Mouse (Mus musculus) stomach, embryonic 14.5 days (tissue): ENCODE data around the gene Herc6. TPM values are rescaled to one million over a fixed set of nuclear protein-coding genes. Genes with fewer than 3 reads are reported as not detected.

Experiments used
- ATAC-seq: fragments of 200-750 bp; cut with Nextera tagmentation; 2 replicates; pipeline ENCODE4 v1.8.0; 2017; ENCODE audit warnings: low read depth, moderate TSS enrichment; ENCODE audit not compliant: insufficient number of reproducible peaks, insufficient read depth, low FRiP score
- H3K27ac ChIP-seq: fragments of 300-500 bp; sonication (generic); 2 replicates; pipeline ENCODE4 v1.5.1; 2014; ENCODE audit warnings: mild to moderate bottlenecking, low read length, moderate library complexity, mixed read lengths
- H3K27me3 ChIP-seq: fragments of 300-500 bp; sonication (generic); 2 replicates; pipeline ENCODE4 v1.6.1; 2014; ENCODE audit warnings: low read length, control low read depth, mixed read lengths; ENCODE audit not compliant: control insufficient read depth, insufficient read depth
- H3K36me3 ChIP-seq: fragments of 300-500 bp; sonication (generic); 2 replicates; pipeline ENCODE4 v1.6.1; 2014; ENCODE audit warnings: mild to moderate bottlenecking, control low read depth, low read length, moderate library complexity, mixed read lengths; ENCODE audit not compliant: control insufficient read depth, insufficient read depth
- H3K4me1 ChIP-seq: fragments of 300-500 bp; sonication (generic); 2 replicates; pipeline ENCODE4 v1.6.1; 2014; ENCODE audit warnings: low read length, control low read depth, mixed read lengths; ENCODE audit not compliant: control insufficient read depth, insufficient read depth
- H3K4me2 ChIP-seq: fragments of 300-500 bp; sonication (generic); replicated peaks from 2 replicates; pipeline ENCODE4 v1.6.1; 2014; ENCODE audit warnings: low read depth, low read length, control low read depth
- H3K4me3 ChIP-seq: fragments of 300-500 bp; sonication (generic); 2 replicates; pipeline ENCODE4 v1.5.1; 2014; ENCODE audit warnings: low read depth, low read length, control low read depth
- H3K9ac ChIP-seq: fragments of 300-500 bp; sonication (generic); replicated peaks from 2 replicates; pipeline ENCODE4 v1.6.1; 2014; ENCODE audit warnings: low read depth, mild to moderate bottlenecking, control low read depth, low read length, moderate library complexity, mixed read lengths
- H3K9me3 ChIP-seq: fragments of 300-500 bp; sonication (generic); 2 replicates; pipeline ENCODE4 v1.6.1; 2016; ENCODE audit warnings: low read depth, low read length, control low read depth; ENCODE audit not compliant: control insufficient read depth
- WGBS: fragments of 180-500 bp; shearing (Covaris S2); extraction: QIAGEN DNeasy Blood & Tissue Kit; methylation state at CpG from one replicate; pipeline ENCODE4 v1.1.7; 2014; 5-methylcytosine and 5-hydroxymethylcytosine counted together
- polyA plus RNA-seq: library from polyadenylated mRNA; unstranded; fragments of >200 nt; fragmentation: Nextera tagmentation; extraction: Ambion mirVana; gene quantifications from 2 replicates; pipeline ENCODE4 v1.2.1, GENCODE M21; 2014

Herc6 gene
- polyA plus RNA-seq, 1 experiment from 2014 or later = 3.2 TPM

DNA sequence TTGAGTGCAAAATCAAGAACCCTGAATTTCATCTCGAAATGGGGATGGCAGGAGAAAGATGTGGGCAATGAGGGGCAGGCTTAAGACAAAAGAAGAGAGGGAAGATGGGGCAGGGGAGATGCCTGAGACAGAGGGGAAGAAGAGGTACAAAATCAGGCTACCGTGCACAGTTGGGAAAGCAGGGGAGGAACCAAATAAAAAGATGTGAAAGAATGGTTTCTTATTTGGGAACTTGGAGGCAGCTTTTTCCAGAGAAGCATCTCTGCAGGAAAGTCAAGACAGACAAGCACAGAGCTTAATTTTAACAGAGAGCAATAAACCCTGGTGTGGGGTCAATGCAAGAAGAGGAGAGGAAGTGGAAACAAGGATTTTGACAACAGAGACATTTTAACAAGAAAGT lies 27.2 kb downstream of the Herc6 start:
- Histone ChIP-seq H3K9ac (no peak overlapping the region), H3K4me2 (no peak overlapping the region), H3K4me1 (no peaks in the 10 kb centered on the region), H3K9me3 (no peaks in the 10 kb centered on the region), H3K4me3 (no peak overlapping the region), H3K27ac (no peak overlapping the region), H3K36me3 (no peaks in the 10 kb centered on the region), H3K27me3 (no peaks in the 10 kb centered on the region)
- no peak for ATAC-seq
- WGBS = 81% methylated on average over 2 of the region's 2 CpGs

DNA sequence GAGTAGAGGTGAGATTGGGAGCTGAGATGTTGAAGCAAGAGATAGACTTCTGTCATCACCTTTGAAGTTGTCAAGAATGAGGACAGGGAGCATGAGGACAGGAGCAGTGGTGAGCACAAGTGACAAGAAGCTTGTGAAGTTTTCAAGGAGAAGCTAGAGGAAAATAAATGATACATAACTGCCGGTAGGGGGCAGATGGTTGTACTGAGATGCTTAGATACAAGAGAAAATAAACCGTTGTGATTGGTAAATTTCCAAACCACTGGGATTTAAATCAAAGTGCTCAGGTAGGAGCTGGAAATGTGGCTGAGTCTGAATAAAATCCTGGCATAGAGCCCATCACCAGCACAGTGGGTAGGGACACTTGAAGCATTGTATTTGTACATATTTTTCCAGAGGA lies 28.8 kb downstream of the Herc6 start:
- ATAC-seq = no peak
- no peaks in the 10 kb centered on the region for H3K27me3 ChIP-seq
- no peak overlapping the region for H3K9ac ChIP-seq
- H3K4me1 ChIP-seq = no peaks in the 10 kb centered on the region
- H3K27ac ChIP-seq = no peak overlapping the region
- H3K36me3 ChIP-seq = no peaks in the 10 kb centered on the region
- H3K4me2 ChIP-seq = no peak overlapping the region
- no peak overlapping the region for H3K4me3 ChIP-seq
- WGBS = 49% methylated on average over 2 of the region's 2 CpGs
- no peaks in the 10 kb centered on the region for H3K9me3 ChIP-seq

DNA sequence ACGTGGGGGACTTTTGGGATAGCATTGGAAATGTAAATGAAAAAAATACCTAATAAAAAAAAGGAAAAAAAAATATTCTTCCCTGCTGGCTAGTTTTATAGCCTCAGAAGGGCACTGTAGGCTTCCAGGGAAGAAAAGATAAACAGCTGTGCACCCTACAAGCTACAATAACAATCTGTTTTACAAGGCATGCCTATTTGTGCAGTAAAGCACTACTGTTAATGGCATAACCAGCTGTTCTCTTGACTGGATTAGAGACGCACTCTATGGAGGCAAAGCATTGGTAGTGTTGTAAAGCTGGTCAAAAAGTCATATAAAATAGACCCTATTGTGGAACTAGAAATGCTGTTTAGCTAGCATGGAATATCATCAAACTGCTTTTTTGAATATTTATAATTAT lies 35.0 kb downstream of the Herc6 start:
- Histone ChIP-seq H3K4me2 (no peak overlapping the region), H3K9me3 (no peaks in the 10 kb centered on the region), H3K27me3 (no peaks in the 10 kb centered on the region), H3K4me1 (no peaks in the 10 kb centered on the region), H3K27ac (no peak overlapping the region), H3K36me3 (no peaks in the 10 kb centered on the region), H3K9ac (no peak overlapping the region), H3K4me3 (no peak overlapping the region)
- 75% methylated on average over 2 of the region's 2 CpGs for WGBS
- ATAC-seq = no peak

DNA sequence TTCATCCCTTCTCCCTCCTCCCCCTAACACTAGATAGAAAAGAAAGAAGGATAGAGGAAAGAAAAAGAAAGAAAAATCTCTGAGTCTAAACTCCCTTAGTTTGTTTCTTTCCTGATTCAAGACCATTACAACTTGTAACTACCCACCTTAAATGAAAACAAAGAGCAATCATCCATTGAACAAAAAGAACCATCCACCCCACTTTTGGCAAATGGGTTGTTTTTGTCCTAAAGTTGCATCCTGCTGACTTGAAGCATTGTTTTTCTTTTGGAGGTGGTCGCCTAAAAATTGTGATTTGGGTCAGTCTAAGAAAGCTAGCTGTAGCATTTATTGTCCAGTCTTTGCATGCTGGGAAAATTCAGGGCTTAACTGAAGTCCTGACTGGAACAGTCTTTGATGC lies 58.7 kb downstream of the Herc6 start:
- ATAC-seq = no peak
- Histone ChIP-seq H3K4me2 (no peak overlapping the region), H3K9ac (no peak overlapping the region), H3K4me1 (no peaks in the 10 kb centered on the region), H3K9me3 (no peaks in the 10 kb centered on the region), H3K36me3 (no peaks in the 10 kb centered on the region), H3K4me3 (no peak overlapping the region), H3K27me3 (no peaks in the 10 kb centered on the region), H3K27ac (no peak overlapping the region)
- WGBS = 73% methylated on average over 1 of the region's 1 CpGs

DNA sequence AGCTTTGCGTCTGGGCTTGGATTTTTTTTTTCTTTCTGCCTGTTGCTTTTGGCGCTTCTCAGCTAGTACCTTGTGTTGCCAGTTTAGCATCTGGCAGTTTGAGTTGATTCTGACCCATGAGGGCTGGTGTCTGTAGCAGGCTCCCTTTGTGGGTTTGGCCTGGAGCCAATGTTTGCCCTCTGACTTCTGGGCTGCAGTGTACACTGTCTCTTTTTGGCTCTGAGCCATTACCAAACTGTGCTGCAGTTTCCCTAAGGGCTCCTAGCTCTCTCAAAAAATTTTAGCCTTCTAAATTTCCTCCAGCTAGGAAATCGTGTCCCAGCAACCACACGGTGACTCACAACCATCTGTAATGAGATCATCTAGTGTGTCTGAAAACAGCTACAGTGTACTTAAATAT lies 61.0 kb downstream of the Herc6 start:
- Histone ChIP-seq H3K9me3 (no peaks in the 10 kb centered on the region), H3K27ac (no peak overlapping the region), H3K4me1 (no peaks in the 10 kb centered on the region), H3K9ac (no peak overlapping the region), H3K36me3 (no peaks in the 10 kb centered on the region), H3K4me2 (no peak overlapping the region), H3K27me3 (no peaks in the 10 kb centered on the region), H3K4me3 (no peak overlapping the region)
- 27% methylated on average over 4 of the region's 4 CpGs for WGBS
- peak; percentile 74; the same call in 1 of the 2 replicates for ATAC-seq

DNA sequence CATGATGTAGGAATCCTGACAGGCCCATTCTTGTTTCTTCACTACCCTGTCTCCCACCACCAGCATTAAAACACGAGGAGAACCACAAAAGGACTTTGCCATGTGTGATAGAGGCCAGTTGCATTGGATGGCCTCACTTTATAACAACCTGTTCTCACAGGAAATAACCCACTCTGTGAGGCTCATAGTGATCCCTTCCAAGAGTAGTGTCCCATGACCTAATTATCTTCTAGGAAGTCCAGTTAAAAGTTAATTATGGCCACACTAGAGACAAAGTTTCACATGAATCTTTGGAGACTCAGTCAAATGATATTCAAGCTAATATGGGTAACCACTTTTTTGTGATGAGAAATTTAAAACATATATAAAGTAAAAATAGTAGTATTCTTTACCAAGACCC lies 66.5 kb downstream of the Herc6 start:
- Histone ChIP-seq H3K9ac (no peak overlapping the region), H3K27me3 (no peaks in the 10 kb centered on the region), H3K4me3 (no peak overlapping the region), H3K4me1 (no peaks in the 10 kb centered on the region), H3K36me3 (no peaks in the 10 kb centered on the region), H3K4me2 (no peak overlapping the region), H3K9me3 (no peaks in the 10 kb centered on the region), H3K27ac (no peak overlapping the region)
- ATAC-seq = no peak
- WGBS = 63% methylated on average over 1 of the region's 1 CpGs

DNA sequence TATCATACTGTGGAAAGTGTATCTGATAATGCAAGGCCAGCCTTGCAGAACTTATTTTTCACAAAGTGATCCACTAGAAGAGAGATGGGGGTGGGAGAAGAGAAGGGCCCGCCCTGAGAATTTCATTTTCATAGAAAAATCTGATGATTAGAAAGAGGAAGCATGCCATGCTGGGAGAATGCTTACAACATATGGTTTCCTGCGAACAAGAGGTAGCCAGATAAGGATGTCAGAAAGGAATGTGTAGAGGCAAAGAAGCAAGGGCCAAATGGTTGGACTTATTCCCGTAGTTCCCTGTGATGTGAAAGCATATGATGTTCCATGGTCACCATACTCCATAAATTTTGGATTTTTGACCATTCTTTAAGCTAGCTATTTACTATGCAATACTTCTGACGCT lies 80.5 kb downstream of the Herc6 start:
- Histone ChIP-seq H3K9ac (no peak overlapping the region), H3K27me3 (no peaks in the 10 kb centered on the region), H3K9me3 (no peaks in the 10 kb centered on the region), H3K4me3 (no peak overlapping the region), H3K36me3 (no peaks in the 10 kb centered on the region), H3K27ac (no peak overlapping the region), H3K4me2 (no peak overlapping the region), H3K4me1 (no peaks in the 10 kb centered on the region)
- no peak for ATAC-seq
- 72% methylated on average over 4 of the region's 4 CpGs for WGBS

DNA sequence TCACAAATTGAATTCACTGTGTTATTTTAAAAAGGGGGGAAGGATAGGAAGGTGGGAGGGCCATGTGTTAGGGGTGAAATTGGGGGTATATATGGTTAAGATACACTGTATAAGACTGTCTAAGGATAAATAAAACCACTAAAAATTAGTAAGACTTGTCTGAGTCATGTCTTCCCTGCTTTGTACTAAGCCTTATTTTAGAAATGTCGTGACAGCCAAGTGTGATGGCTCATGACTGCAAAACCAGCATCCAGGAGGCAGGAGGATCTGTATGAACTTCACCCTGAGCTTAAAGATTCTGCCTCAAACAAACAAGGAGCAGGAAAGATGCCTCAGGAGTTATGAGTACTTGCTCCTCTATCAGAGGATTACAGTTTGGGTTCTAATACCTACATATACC lies 103.4 kb downstream of the Herc6 start:
- WGBS = 93% methylated on average over 1 of the region's 1 CpGs
- no peak overlapping the region for H3K9ac ChIP-seq

DNA sequence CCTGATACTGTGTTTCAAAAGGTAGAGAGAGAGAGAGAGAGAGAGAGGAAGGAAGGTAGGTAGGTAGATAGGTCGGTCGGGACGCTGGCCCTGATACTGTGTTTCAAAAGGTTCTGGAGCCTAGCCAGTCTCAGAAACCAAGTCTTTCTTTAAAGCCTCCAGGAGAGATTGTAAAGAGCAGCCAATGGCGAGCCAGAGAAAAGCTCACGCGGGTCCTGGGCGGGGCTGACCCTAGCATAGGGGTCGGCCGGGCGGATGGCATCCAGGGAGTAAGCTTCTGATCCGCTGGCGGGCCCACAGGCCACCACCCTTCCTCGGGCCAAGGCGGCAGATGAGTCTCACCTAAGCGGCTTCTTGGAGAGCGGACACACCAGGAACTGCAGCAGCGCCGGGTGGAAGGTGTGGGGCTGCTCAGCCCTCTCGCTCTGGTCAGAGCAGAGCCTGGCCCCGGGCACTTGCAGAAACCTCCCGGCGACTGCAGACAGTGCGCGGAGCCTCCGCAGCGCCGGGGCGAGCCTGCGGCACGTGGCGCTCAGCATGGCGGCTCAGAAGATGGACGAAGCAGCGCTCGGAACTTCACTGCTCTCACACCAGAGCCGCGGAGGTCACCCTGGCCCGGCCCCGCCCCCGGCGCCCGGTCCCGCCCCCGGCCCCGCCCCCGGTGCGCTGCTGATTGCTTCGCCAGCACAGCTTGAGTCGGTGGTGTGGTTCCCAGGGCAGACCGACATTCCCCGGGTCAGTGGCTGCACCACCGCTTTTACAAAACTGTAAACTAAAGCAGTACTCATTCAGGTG lies 110.9 kb downstream of the Herc6 start, which contains the start of gene Pyurf:
TSS of gene Pyurf (minus strand) at position 612 of the 795 bp plus-strand sequence.
- no peaks in the 10 kb centered on the region for H3K9me3 ChIP-seq
- H3K4me1 ChIP-seq = no peaks in the 10 kb centered on the region
- under 1% methylated on average over 48 of the region's 52 CpGs for WGBS
- H3K27me3 ChIP-seq = no peaks in the 10 kb centered on the region
- peak; percentile 98 for ATAC-seq
- peaks cover 14% of the 10 kb centered on the region; the same call in 1 of the 2 replicates for H3K36me3 ChIP-seq
- H3K27ac ChIP-seq = peak within 1 kb of the TSS; percentile 93
- H3K9ac ChIP-seq = peak within 1 kb of the TSS; percentile 63
- H3K4me2 ChIP-seq = peak within 1 kb of the TSS; percentile 56
- peak within 1 kb of the TSS; percentile 69 for H3K4me3 ChIP-seq

More for the DNA sequence above, 103.4 kb downstream of the Herc6 start:
- ATAC-seq = no peak
- Histone ChIP-seq H3K36me3 (peaks cover 8% of the 10 kb centered on the region; the same call in 1 of the 2 replicates), H3K9me3 (no peaks in the 10 kb centered on the region; the same call in 1 of the 2 replicates), H3K4me1 (no peaks in the 10 kb centered on the region), H3K27me3 (no peaks in the 10 kb centered on the region), H3K4me3 (no peak overlapping the region), H3K27ac (no peak overlapping the region), H3K4me2 (no peak overlapping the region)
